Mouse (Mus musculus) liver, embryonic 14.5 days (tissue): ENCODE measurements around the gene Sufu. TPM values are rescaled to one million over a fixed set of nuclear protein-coding genes. Genes with fewer than 3 reads are reported as not detected.

Source experiments
- ATAC-seq: fragments of 200-750 bp; cut with Nextera tagmentation; 2 replicates; pipeline ENCODE4 v1.8.0; 2017; ENCODE audit warnings: moderate number of reproducible peaks, mild to moderate bottlenecking, moderate library complexity; ENCODE audit not compliant: insufficient read depth
- DNase-seq, 3 experiments: peaks; one replicate each; pipeline ENCODE4 v3.0.0-alpha.2; 2012 to 2013; ENCODE audit warnings: low read depth in 3 of 3, low spot score in 3 of 3
- H3K27ac ChIP-seq: fragments of 300-500 bp; sonication (generic); 2 replicates; pipeline ENCODE4 v1.5.1; 2014; ENCODE audit warnings: moderate library complexity, mild to moderate bottlenecking, control low read depth, inconsistent platforms
- H3K27me3 ChIP-seq: fragments of 300-500 bp; sonication (generic); 2 replicates; pipeline ENCODE4 v1.6.1; 2014; ENCODE audit warnings: mild to moderate bottlenecking, low read length, moderate library complexity; ENCODE audit not compliant: control insufficient read depth, insufficient read depth
- H3K36me3 ChIP-seq: fragments of 300-500 bp; sonication (generic); replicated peaks from 2 replicates; pipeline ENCODE4 v1.6.1; 2014; ENCODE audit warnings: low read depth; ENCODE audit not compliant: control insufficient read depth, insufficient read depth
- H3K4me1 ChIP-seq, 2 experiments: fragments of 200-500 bp in 1 of 2; fragments of 300-500 bp in 1 of 2; sonication (generic) in 1 of 2; replicated peaks; 2 replicates each; pipeline ENCODE4 v1.6.1; 2012 to 2014; ENCODE audit warnings: antibody characterized with exemption in 1 of 2, inconsistent platforms in 1 of 2, low read length in 1 of 2; ENCODE audit not compliant: control insufficient read depth in 2 of 2, insufficient read depth in 2 of 2
- H3K4me2 ChIP-seq: fragments of 300-500 bp; sonication (generic); 2 replicates; pipeline ENCODE4 v1.6.1; 2014; ENCODE audit warnings: low read depth, mild to moderate bottlenecking, control low read depth, moderate library complexity
- H3K4me3 ChIP-seq, 2 experiments: fragments of 200-500 bp in 1 of 2; fragments of 300-500 bp in 1 of 2; sonication (generic) in 1 of 2; 2 replicates each; pipeline ENCODE4 v1.5.1; 2012 to 2014; ENCODE audit warnings: low read depth in 2 of 2, low read length in 2 of 2, mild to moderate bottlenecking in 2 of 2, control low read depth in 1 of 2, inconsistent platforms in 1 of 2, moderate library complexity in 1 of 2; ENCODE audit not compliant: insufficient read depth in 1 of 2
- H3K9ac ChIP-seq: fragments of 300-500 bp; sonication (generic); replicated peaks from 2 replicates; pipeline ENCODE4 v1.6.1; 2014; ENCODE audit warnings: mild to moderate bottlenecking, control low read depth, moderate library complexity
- H3K9me3 ChIP-seq: fragments of 300-500 bp; sonication (generic); 2 replicates; pipeline ENCODE4 v1.6.1; 2016; ENCODE audit warnings: low read length, mixed read lengths; ENCODE audit not compliant: control insufficient read depth
- CTCF ChIP-seq: IDR thresholded peaks from 2 replicates; pipeline ENCODE4 v1.5.1; 2016; ENCODE audit warnings: antibody characterized with exemption, low read depth, control low read depth
- EP300 ChIP-seq: IDR thresholded peaks from 2 replicates; pipeline ENCODE4 v1.6.1; 2016; ENCODE audit warnings: antibody characterized with exemption, low read depth
- WGBS: fragments of 180-500 bp; shearing (Covaris S2); extraction: QIAGEN DNeasy Blood & Tissue Kit; methylation state at CpG from one replicate; pipeline ENCODE4 v1.1.7; 2014; ENCODE audit not compliant: insufficient replicate concordance; 5-methylcytosine and 5-hydroxymethylcytosine counted together
- polyA plus RNA-seq, 2 experiments: library from polyadenylated mRNA; depleted of rRNA in 1 of 2; stranded (reverse) in 1 of 2; unstranded in 1 of 2; fragments of >200 nt; fragmentation: Nextera tagmentation in 1 of 2; extraction: Ambion mirVana in 1 of 2; gene quantifications; 2 replicates each; pipeline versions ENCODE4 v1.2.1 to v1.2.3; 2012 to 2014

Gene Sufu
- polyA plus RNA-seq, 2 experiments = 3.6 to 4.2 TPM

- ATAC-seq (no peak), DNase-seq (no peak)
- Histone ChIP-seq H3K27ac (no peak overlapping the region), H3K9me3 (no peaks in the 10 kb centered on the region), H3K4me3 (no peak overlapping the region), H3K4me1 (peaks cover 20 to 36% of the 10 kb centered on the region in 2 experiments), H3K4me2 (no peak overlapping the region), H3K27me3 (no peaks in the 10 kb centered on the region), H3K9ac (no peak overlapping the region), H3K36me3 (no peaks in the 10 kb centered on the region)
- 83% methylated on average over 2 of the region's 2 CpGs for WGBS
- TF ChIP-seq EP300 (no peak), CTCF (no peak)
These were observed 63.2 kb downstream of the Sufu start for GRCm38 (mm10) chr19:46459889-46460288.

- Histone ChIP-seq H3K27me3 (no peaks in the 10 kb centered on the region), H3K4me2 (no peak overlapping the region), H3K36me3 (no peaks in the 10 kb centered on the region), H3K4me3 (no peak overlapping the region), H3K9ac (no peak overlapping the region), H3K9me3 (no peaks in the 10 kb centered on the region), H3K4me1 (peaks cover 0 to 16% of the 10 kb centered on the region in 2 experiments; a peak in 3 of 4 replicates), H3K27ac (no peak overlapping the region)
- TF ChIP-seq EP300 = no peak
- TF ChIP-seq CTCF = no peak
- ATAC-seq (no peak), DNase-seq (no peak)
- 66% methylated on average over 3 of the region's 3 CpGs for WGBS
These were observed 65.9 kb downstream of the Sufu start for GRCm38 (mm10) chr19:46462574-46462973.

GRCm38 (mm10) chr19:46463446-46463845 lies 66.8 kb downstream of the Sufu start:
- 90% methylated on average over 4 of the region's 4 CpGs for WGBS
- DNase-seq = no peak
- Histone ChIP-seq H3K27me3 (no peaks in the 10 kb centered on the region), H3K27ac (no peak overlapping the region), H3K9me3 (no peaks in the 10 kb centered on the region), H3K4me2 (no peak overlapping the region), H3K4me1 (peaks cover 0 to 16% of the 10 kb centered on the region in 2 experiments; a peak in 2 of 4 replicates), H3K36me3 (no peaks in the 10 kb centered on the region), H3K9ac (no peak overlapping the region), H3K4me3 (no peak overlapping the region)
- no peak for ATAC-seq
- no peak for TF ChIP-seq EP300
- peak; percentile 14; the same call in 1 of the 2 replicates for TF ChIP-seq CTCF

- Histone ChIP-seq H3K4me2 (no peak overlapping the region), H3K4me1 (peaks cover 10% of the 10 kb centered on the region in 2 experiments), H3K9ac (no peak overlapping the region), H3K9me3 (no peaks in the 10 kb centered on the region), H3K27ac (no peak overlapping the region), H3K4me3 (no peak overlapping the region), H3K27me3 (no peaks in the 10 kb centered on the region), H3K36me3 (no peaks in the 10 kb centered on the region; the same call in 1 of the 2 replicates)
- ATAC-seq (no peak), DNase-seq (no peak)
- 61% methylated on average over 6 of the region's 6 CpGs for WGBS
- TF ChIP-seq CTCF (no peak), EP300 (no peak)
These were observed 69.5 kb downstream of the Sufu start for GRCm38 (mm10) chr19:46466160-46466559.

- no peak overlapping the region for H3K27ac ChIP-seq
- ATAC-seq (no peak), DNase-seq (no peak)
- H3K4me1 ChIP-seq = peaks cover 10 to 16% of the 10 kb centered on the region in 2 experiments
- WGBS = 62% methylated on average over 3 of the region's 3 CpGs
- H3K4me3 ChIP-seq = no peak overlapping the region
- no peak overlapping the region for H3K4me2 ChIP-seq
- no peaks in the 10 kb centered on the region for H3K27me3 ChIP-seq
- no peaks in the 10 kb centered on the region for H3K9me3 ChIP-seq
- TF ChIP-seq CTCF (no peak), EP300 (no peak)
- no peak overlapping the region for H3K9ac ChIP-seq
- H3K36me3 ChIP-seq = no peaks in the 10 kb centered on the region; the same call in 1 of the 2 replicates
These were observed 70.4 kb downstream of the Sufu start for GRCm38 (mm10) chr19:46467051-46467503.
